Mouse (Mus musculus): ENCODE results near the gene Dcaf1. TPM values are rescaled to one million over a fixed set of nuclear protein-coding genes. Genes with fewer than 3 reads are reported as not detected.

Dcaf1 gene
- total RNA-seq, 1 experiment = 50.7 TPM

DNA sequence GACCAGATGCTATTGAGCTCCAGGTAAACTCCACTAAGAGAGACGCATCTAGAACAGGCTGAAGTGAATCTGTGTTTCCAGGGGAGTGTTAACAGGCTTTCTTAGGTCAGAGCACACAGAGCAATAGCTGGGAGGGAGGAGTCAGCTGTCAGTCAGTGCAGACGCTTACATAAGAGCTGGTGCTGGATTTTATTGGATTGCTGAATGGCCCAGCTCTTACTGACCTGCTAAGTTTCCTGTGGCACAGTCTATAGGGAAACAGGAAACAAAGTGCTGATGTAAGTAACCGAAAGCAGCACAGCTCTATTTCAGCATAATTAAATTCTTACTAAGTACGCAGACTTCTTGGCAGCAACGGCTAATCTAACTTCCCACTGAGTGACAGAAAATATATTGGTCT lies 87.0 kb downstream of the Dcaf1 start:
- DNase-seq (ENCODE audit: low read depth, low spot score) = no peak
- Histone ChIP-seq H3K4me3 (ENCODE audit: insufficient read depth in 1 of 2, low read depth in 1 of 2, low read length in 2 of 2, poor library complexity in 1 of 2, severe bottlenecking in 1 of 2) (no peak overlapping the region), H3K4me1 (ENCODE audit: control insufficient read depth in 2 of 2, insufficient read depth in 2 of 2, low read length in 2 of 2, poor library complexity in 1 of 2) (no peaks in the 10 kb centered on the region), H3K9ac (ENCODE audit: insufficient read depth, low read depth, low read length, poor library complexity, severe bottlenecking) (no peak overlapping the region), H3K36me3 (ENCODE audit: control insufficient read depth, insufficient read depth, low read length, poor library complexity, severe bottlenecking) (no peaks in the 10 kb centered on the region), H3K9me3 (ENCODE audit: control insufficient read depth, insufficient read depth, low read depth, low read length) (no peaks in the 10 kb centered on the region), H3K27ac (ENCODE audit: insufficient read depth, low read depth, low read length, poor library complexity, severe bottlenecking) (no peak overlapping the region)
- in situ Hi-C loops (cut with MboI; ENCODE audit: low sequenced_read_pairs in 2 of 2, unreplicated experiment in 2 of 2) = loop anchor here in 1 of 2 experiments (10.0 kb wide), 1 partner anchor 386 kb away; the partner anchor contains the start of gene Cish
- TF ChIP-seq ZNF384 (IDR thresholded peaks at IDR 0.05; ENCODE audit: low read depth, low read length) (no peak), CHD2 (IDR thresholded peaks at IDR 0.05; ENCODE audit: low read depth, low read length) (no peak), MAFK (IDR thresholded peaks at IDR 0.05; ENCODE audit: insufficient read depth, low read depth, low read length) (no peak), HCFC1 (IDR thresholded peaks at IDR 0.05; ENCODE audit: borderline replicate concordance, insufficient read depth, low read length) (no peak), ZC3H11A (IDR thresholded peaks at IDR 0.05; ENCODE audit: borderline replicate concordance, low read depth, low read length) (no peak)

DNA sequence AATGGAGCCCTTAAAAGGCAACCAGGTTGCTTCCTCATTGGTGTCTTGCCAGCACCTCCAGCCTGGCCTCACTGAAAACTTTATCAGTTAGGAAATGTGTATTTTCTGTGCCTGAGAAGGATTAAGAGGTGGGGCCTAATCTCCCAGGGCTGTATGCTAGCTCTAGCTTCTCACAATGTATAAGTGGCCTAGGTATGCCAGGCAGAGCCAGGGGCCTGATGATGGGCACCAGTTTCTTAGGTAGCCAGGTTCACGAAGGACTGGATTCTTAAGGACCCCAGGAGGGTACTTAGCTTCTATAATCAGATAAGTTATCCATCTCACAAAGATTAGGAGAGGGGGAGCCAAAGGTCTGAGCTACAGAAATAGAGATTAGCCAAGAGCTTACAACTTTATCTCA lies 90.0 kb downstream of the Dcaf1 start:
- no peak for TF ChIP-seq ZC3H11A (IDR thresholded peaks at IDR 0.05; ENCODE audit: borderline replicate concordance, low read depth, low read length)
- no peak for TF ChIP-seq MAFK (IDR thresholded peaks at IDR 0.05; ENCODE audit: insufficient read depth, low read depth, low read length)
- Histone ChIP-seq H3K9me3 (ENCODE audit: control insufficient read depth, insufficient read depth, low read depth, low read length) (no peaks in the 10 kb centered on the region), H3K9ac (ENCODE audit: insufficient read depth, low read depth, low read length, poor library complexity, severe bottlenecking) (no peak overlapping the region), H3K36me3 (ENCODE audit: control insufficient read depth, insufficient read depth, low read length, poor library complexity, severe bottlenecking) (no peaks in the 10 kb centered on the region), H3K27ac (ENCODE audit: insufficient read depth, low read depth, low read length, poor library complexity, severe bottlenecking) (no peak overlapping the region), H3K4me3 (ENCODE audit: insufficient read depth in 1 of 2, low read depth in 1 of 2, low read length in 2 of 2, poor library complexity in 1 of 2, severe bottlenecking in 1 of 2) (no peak overlapping the region), H3K4me1 (ENCODE audit: control insufficient read depth in 2 of 2, insufficient read depth in 2 of 2, low read length in 2 of 2, poor library complexity in 1 of 2) (no peaks in the 10 kb centered on the region)
- DNase-seq (ENCODE audit: low read depth, low spot score) = no peak
- in situ Hi-C loops (cut with MboI; ENCODE audit: low sequenced_read_pairs in 2 of 2, unreplicated experiment in 2 of 2) = no loop called here

DNA sequence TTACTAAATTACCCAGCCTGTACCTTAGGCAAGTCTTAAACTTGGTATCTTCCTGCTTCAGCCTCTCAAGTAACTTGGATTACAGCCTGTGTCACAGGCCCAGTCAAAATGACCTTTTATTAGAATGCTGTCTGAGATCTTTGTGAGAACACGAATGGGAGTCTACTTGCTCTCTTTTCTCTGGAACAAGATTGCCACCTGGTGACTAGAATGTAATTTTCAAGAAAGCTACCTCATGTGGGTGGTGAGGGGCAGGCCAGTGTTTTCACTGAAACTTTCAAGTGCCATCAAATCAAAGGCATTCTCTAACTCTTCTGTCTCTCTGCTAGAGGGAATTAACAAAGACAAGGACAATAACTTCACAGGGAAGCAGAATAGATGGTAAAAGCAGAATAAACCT lies 92.1 kb downstream of the Dcaf1 start:
- no peak overlapping the region for H3K27ac ChIP-seq (ENCODE audit: insufficient read depth, low read depth, low read length, poor library complexity, severe bottlenecking)
- no peaks in the 10 kb centered on the region for H3K4me1 ChIP-seq (ENCODE audit: control insufficient read depth in 2 of 2, insufficient read depth in 2 of 2, low read length in 2 of 2, poor library complexity in 1 of 2)
- H3K4me3 ChIP-seq (ENCODE audit: insufficient read depth in 1 of 2, low read depth in 1 of 2, low read length in 2 of 2, poor library complexity in 1 of 2, severe bottlenecking in 1 of 2) = no peak overlapping the region
- DNase-seq (ENCODE audit: low read depth, low spot score) = no peak
- no peak overlapping the region for H3K9ac ChIP-seq (ENCODE audit: insufficient read depth, low read depth, low read length, poor library complexity, severe bottlenecking)
- H3K9me3 ChIP-seq (ENCODE audit: control insufficient read depth, insufficient read depth, low read depth, low read length) = no peaks in the 10 kb centered on the region
- TF ChIP-seq ZNF384 (IDR thresholded peaks at IDR 0.05; ENCODE audit: low read depth, low read length) = no peak
- no peak for TF ChIP-seq MAFK (IDR thresholded peaks at IDR 0.05; ENCODE audit: insufficient read depth, low read depth, low read length)
- no peak for TF ChIP-seq CHD2 (IDR thresholded peaks at IDR 0.05; ENCODE audit: low read depth, low read length)
- TF ChIP-seq HCFC1 (IDR thresholded peaks at IDR 0.05; ENCODE audit: borderline replicate concordance, insufficient read depth, low read length) = no peak
- no peak for TF ChIP-seq ZC3H11A (IDR thresholded peaks at IDR 0.05; ENCODE audit: borderline replicate concordance, low read depth, low read length)
- no peaks in the 10 kb centered on the region for H3K36me3 ChIP-seq (ENCODE audit: control insufficient read depth, insufficient read depth, low read length, poor library complexity, severe bottlenecking)
- in situ Hi-C loops (cut with MboI; ENCODE audit: low sequenced_read_pairs in 2 of 2, unreplicated experiment in 2 of 2) = no loop called here

- Histone ChIP-seq H3K9ac (ENCODE audit: insufficient read depth, low read depth, low read length, poor library complexity, severe bottlenecking) (no peak overlapping the region), H3K9me3 (ENCODE audit: control insufficient read depth, insufficient read depth, low read depth, low read length) (no peaks in the 10 kb centered on the region), H3K27ac (ENCODE audit: insufficient read depth, low read depth, low read length, poor library complexity, severe bottlenecking) (no peak overlapping the region), H3K4me3 (ENCODE audit: insufficient read depth in 1 of 2, low read depth in 1 of 2, low read length in 2 of 2, poor library complexity in 1 of 2, severe bottlenecking in 1 of 2) (no peak overlapping the region), H3K36me3 (ENCODE audit: control insufficient read depth, insufficient read depth, low read length, poor library complexity, severe bottlenecking) (no peaks in the 10 kb centered on the region), H3K4me1 (ENCODE audit: control insufficient read depth in 2 of 2, insufficient read depth in 2 of 2, low read length in 2 of 2, poor library complexity in 1 of 2) (no peaks in the 10 kb centered on the region)
- DNase-seq (ENCODE audit: low read depth, low spot score) = no peak
- in situ Hi-C loops (cut with MboI; ENCODE audit: low sequenced_read_pairs in 2 of 2, unreplicated experiment in 2 of 2) = no loop called here
- TF ChIP-seq HCFC1 (IDR thresholded peaks at IDR 0.05; ENCODE audit: borderline replicate concordance, insufficient read depth, low read length) (no peak), CHD2 (IDR thresholded peaks at IDR 0.05; ENCODE audit: low read depth, low read length) (no peak), MAFK (IDR thresholded peaks at IDR 0.05; ENCODE audit: insufficient read depth, low read depth, low read length) (no peak), ZC3H11A (IDR thresholded peaks at IDR 0.05; ENCODE audit: borderline replicate concordance, low read depth, low read length) (no peak), ZNF384 (IDR thresholded peaks at IDR 0.05; ENCODE audit: low read depth, low read length) (no peak)
Measured at GRCm38 (mm10) chr9:106914878-106915277, 93.2 kb downstream of the Dcaf1 start.

Other genes with a start within 250 kb of the Dcaf1 start
- 0.53 TPM in 1 of 2 replicates, not detected in the other for gene Iqcf6, start 195.3 kb upstream of the Dcaf1 start, total RNA-seq (2012; rRNA removed)
- 0.95 and 1.7 TPM in 2 replicates for gene Grm2, start 165.8 kb upstream of the Dcaf1 start, total RNA-seq (2012; rRNA removed)
- gene Tex264, start 135.9 kb upstream of the Dcaf1 start, total RNA-seq (2012; rRNA removed) = 65.9 and 70.5 TPM in 2 replicates
- 20.5 and 21.4 TPM in 2 replicates for gene Rad54l2, start 32.7 kb upstream of the Dcaf1 start, total RNA-seq (2012; rRNA removed)
- 38.6 and 42.3 TPM in 2 replicates for gene Rbm15b, start 65.6 kb downstream of the Dcaf1 start, total RNA-seq (2012; rRNA removed)
- 510 and 517 TPM in 2 replicates for gene Manf, start 70.1 kb downstream of the Dcaf1 start, total RNA-seq (2012; rRNA removed)